Mouse (Mus musculus): ENCODE results near the gene Ppil6. TPM values are rescaled to one million over a fixed set of nuclear protein-coding genes. Genes with fewer than 3 reads are reported as not detected.
"Not testable (repeated sequence)": the region's sequence is repeated elsewhere in the genome, so short reads cannot be mapped to it uniquely, and the experiment has no call there.

Gene Ppil6
- polyA plus RNA-seq, 1 experiment, result 3.2 TPM

- Histone ChIP-seq H3K4me3 (ENCODE audit: insufficient read depth, low read depth, low read length) (peak overlapping the region; percentile 63), H3K4me1 (ENCODE audit: control insufficient read depth, insufficient read depth, low read length) (peaks cover 13% of the 10 kb centered on the region), H3K27me3 (replicated peaks; ENCODE audit: control insufficient read depth, insufficient read depth, low read length) (no peaks in the 10 kb centered on the region), H3K27ac (ENCODE audit: insufficient read depth, low read depth, low read length) (no peak overlapping the region), H3K36me3 (ENCODE audit: control insufficient read depth, insufficient read depth, low read length) (no peaks in the 10 kb centered on the region)
- 29% methylated on average over 7 of the region's 7 CpGs for WGBS
- DNase-seq, result no peak
- TF ChIP-seq CTCF (conservative IDR thresholded peaks at IDR 0.05; ENCODE audit: insufficient read depth, insufficient read length, low read depth, low read length) (no peak), POLR2A (IDR thresholded peaks at IDR 0.05; ENCODE audit: low read depth, low read length) (no peak)
Observed at GRCm38 (mm10) chr10:41488877-41489276, 1.4 kb upstream of the Ppil6 start.

DNA sequence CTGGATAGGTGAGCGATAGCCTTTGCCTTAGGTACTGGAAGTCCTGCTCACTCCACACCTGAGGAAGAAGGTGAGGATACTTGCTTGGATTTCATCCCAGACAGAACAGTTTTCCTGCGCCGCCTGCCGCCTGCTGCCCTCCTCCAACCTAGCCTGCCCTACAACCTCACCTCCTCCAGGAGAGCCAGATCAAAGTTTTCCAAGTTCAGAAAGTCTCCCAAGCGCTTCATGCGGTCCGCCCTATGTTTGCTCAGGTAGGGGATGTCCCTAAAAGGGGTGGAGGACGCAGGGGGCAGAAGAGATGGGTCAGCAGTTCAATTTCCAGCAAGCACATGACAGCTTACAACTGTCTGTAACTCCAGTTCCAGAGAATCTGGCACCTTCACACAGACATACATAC is 945 bp upstream of the Ppil6 start:
- peak overlapping the region; percentile 88 for H3K27ac ChIP-seq (ENCODE audit: insufficient read depth, low read depth, low read length)
- DNase-seq, result peak; percentile 80

GRCm38 (mm10) chr10:41490518-41490873 is 257 bp downstream of the Ppil6 start:
- Histone ChIP-seq H3K36me3 (ENCODE audit: control insufficient read depth, insufficient read depth, low read length) (no peaks in the 10 kb centered on the region), H3K4me1 (ENCODE audit: control insufficient read depth, insufficient read depth, low read length) (peaks cover 13% of the 10 kb centered on the region), H3K27me3 (replicated peaks; ENCODE audit: control insufficient read depth, insufficient read depth, low read length) (no peaks in the 10 kb centered on the region), H3K4me3 (ENCODE audit: insufficient read depth, low read depth, low read length) (peak overlapping the region; percentile 63), H3K27ac (ENCODE audit: insufficient read depth, low read depth, low read length) (peak overlapping the region; percentile 54; the same call in 1 of the 2 replicates)
- no peak for DNase-seq
- WGBS, result under 1% methylated on average over 29 of the region's 29 CpGs
- TF ChIP-seq POLR2A (IDR thresholded peaks at IDR 0.05; ENCODE audit: low read depth, low read length) (no peak), CTCF (conservative IDR thresholded peaks at IDR 0.05; ENCODE audit: insufficient read depth, insufficient read length, low read depth, low read length) (no peak)

More for the DNA sequence above, 945 bp upstream of the Ppil6 start:
- 15% methylated on average over 8 of the region's 8 CpGs for WGBS
- Histone ChIP-seq H3K36me3 (ENCODE audit: control insufficient read depth, insufficient read depth, low read length) (no peaks in the 10 kb centered on the region), H3K4me1 (ENCODE audit: control insufficient read depth, insufficient read depth, low read length) (peaks cover 13% of the 10 kb centered on the region), H3K27me3 (replicated peaks; ENCODE audit: control insufficient read depth, insufficient read depth, low read length) (no peaks in the 10 kb centered on the region), H3K4me3 (ENCODE audit: insufficient read depth, low read depth, low read length) (peak overlapping the region; percentile 63)
- TF ChIP-seq CTCF (conservative IDR thresholded peaks at IDR 0.05; ENCODE audit: insufficient read depth, insufficient read length, low read depth, low read length) (peak; percentile 38; the same call in 1 of the 2 replicates), POLR2A (IDR thresholded peaks at IDR 0.05; ENCODE audit: low read depth, low read length) (no peak)

- WGBS, result 15% methylated on average over 4 of the region's 4 CpGs
- H3K4me3 ChIP-seq (ENCODE audit: insufficient read depth, low read depth, low read length), result peak overlapping the region; percentile 16; the same call in 1 of the 2 replicates
- TF ChIP-seq POLR2A (IDR thresholded peaks at IDR 0.05; ENCODE audit: low read depth, low read length) (no peak), CTCF (conservative IDR thresholded peaks at IDR 0.05; ENCODE audit: insufficient read depth, insufficient read length, low read depth, low read length) (no peak)
- no peaks in the 10 kb centered on the region for H3K36me3 ChIP-seq (ENCODE audit: control insufficient read depth, insufficient read depth, low read length)
- H3K27ac ChIP-seq (ENCODE audit: insufficient read depth, low read depth, low read length), result peak overlapping the region; percentile 39; the same call in 1 of the 2 replicates
- H3K27me3 ChIP-seq (replicated peaks; ENCODE audit: control insufficient read depth, insufficient read depth, low read length), result no peaks in the 10 kb centered on the region
- DNase-seq, result peak; percentile 57
- peaks cover 13% of the 10 kb centered on the region for H3K4me1 ChIP-seq (ENCODE audit: control insufficient read depth, insufficient read depth, low read length)
Observed at GRCm38 (mm10) chr10:41491111-41491510, 872 bp downstream of the Ppil6 start.

GRCm38 (mm10) chr10:41500941-41501340 is 10.7 kb downstream of the Ppil6 start:
- no peaks in the 10 kb centered on the region for H3K36me3 ChIP-seq (ENCODE audit: control insufficient read depth, insufficient read depth, low read length)
- peaks cover 7% of the 10 kb centered on the region; the same call in 1 of the 2 replicates for H3K4me1 ChIP-seq (ENCODE audit: control insufficient read depth, insufficient read depth, low read length)
- DNase-seq, result peak; percentile 93
- WGBS, result 21% methylated on average over 4 of the region's 4 CpGs
- no peaks in the 10 kb centered on the region for H3K27me3 ChIP-seq (replicated peaks; ENCODE audit: control insufficient read depth, insufficient read depth, low read length)
- TF ChIP-seq POLR2A (IDR thresholded peaks at IDR 0.05; ENCODE audit: low read depth, low read length), result no peak
- TF ChIP-seq CTCF (conservative IDR thresholded peaks at IDR 0.05; ENCODE audit: insufficient read depth, insufficient read length, low read depth, low read length), result no peak
- peak overlapping the region; percentile 78 for H3K27ac ChIP-seq (ENCODE audit: insufficient read depth, low read depth, low read length)
- no peak overlapping the region for H3K4me3 ChIP-seq (ENCODE audit: insufficient read depth, low read depth, low read length)

GRCm38 (mm10) chr10:41504996-41505395 is 14.8 kb downstream of the Ppil6 start:
- Histone ChIP-seq H3K36me3 (ENCODE audit: control insufficient read depth, insufficient read depth, low read length) (no peaks in the 10 kb centered on the region), H3K4me1 (ENCODE audit: control insufficient read depth, insufficient read depth, low read length) (peaks cover 7% of the 10 kb centered on the region; the same call in 1 of the 2 replicates), H3K4me3 (ENCODE audit: insufficient read depth, low read depth, low read length) (no peak overlapping the region), H3K27me3 (replicated peaks; ENCODE audit: control insufficient read depth, insufficient read depth, low read length) (no peaks in the 10 kb centered on the region), H3K27ac (ENCODE audit: insufficient read depth, low read depth, low read length) (no peak overlapping the region)
- no peak for DNase-seq
- no peak for TF ChIP-seq CTCF (conservative IDR thresholded peaks at IDR 0.05; ENCODE audit: insufficient read depth, insufficient read length, low read depth, low read length)
- no peak for TF ChIP-seq POLR2A (IDR thresholded peaks at IDR 0.05; ENCODE audit: low read depth, low read length)
- WGBS, result 33% methylated on average over 1 of the region's 1 CpGs

GRCm38 (mm10) chr10:41505446-41505845 is 15.2 kb downstream of the Ppil6 start:
- not testable (repeated sequence) for H3K27ac ChIP-seq (ENCODE audit: insufficient read depth, low read depth, low read length); H3K27me3 ChIP-seq (replicated peaks; ENCODE audit: control insufficient read depth, insufficient read depth, low read length); H3K4me3 ChIP-seq (ENCODE audit: insufficient read depth, low read depth, low read length); H3K4me1 ChIP-seq (ENCODE audit: control insufficient read depth, insufficient read depth, low read length); H3K36me3 ChIP-seq (ENCODE audit: control insufficient read depth, insufficient read depth, low read length)
- peak; percentile 85 for TF ChIP-seq CTCF (conservative IDR thresholded peaks at IDR 0.05; ENCODE audit: insufficient read depth, insufficient read length, low read depth, low read length)
- WGBS, result 3% methylated on average over 3 of the region's 3 CpGs
- peak; percentile 88 for DNase-seq
